Mouse (Mus musculus) cerebellum, adult 2 months (tissue): ENCODE measurements at regions not wholly inside any gene's neighbourhood (a gene's known extent, or its start where the extent isn't known, plus 50 kb on each side); places are given as distances from the start of the nearest gene placed in this dataset.

Experiments used
- CTCF ChIP-seq: fragments of 200-500 bp; IDR thresholded peaks from 2 replicates; pipeline ENCODE4 v1.5.1; 2011; ENCODE audit warnings: low read depth, mild to moderate bottlenecking, control low read depth, low read length, moderate library complexity, borderline replicate concordance; ENCODE audit not compliant: insufficient read depth
- POLR2A ChIP-seq: fragments of 200-500 bp; IDR thresholded peaks from 2 replicates; pipeline ENCODE4 v1.6.1; 2011; ENCODE audit warnings: low read length, control low read depth, borderline replicate concordance; ENCODE audit not compliant: insufficient read depth

GRCm38 (mm10) chr4:28331036-28331435 is 481.9 kb upstream of the Epha7 start:
- TF ChIP-seq POLR2A (no peak), CTCF (no peak)
